Mouse (Mus musculus): ENCODE measurements around the gene Susd3.

The Susd3 gene

GRCm38 (mm10) chr13:49246011-49246410, 2.5 kb downstream of the Susd3 start:
- no peak for DNase-seq

- no peak for DNase-seq
Observed at GRCm38 (mm10) chr13:49245251-49245650, 3.3 kb downstream of the Susd3 start.

- DNase-seq: no peak
Observed at GRCm38 (mm10) chr13:49243492-49243891, 5.0 kb downstream of the Susd3 start.

GRCm38 (mm10) chr13:49242321-49243065, 6.0 kb downstream of the Susd3 start:
- DNase-seq: peak; percentile 54

- DNase-seq: no peak
Observed at GRCm38 (mm10) chr13:49238737-49239136, 9.8 kb downstream of the Susd3 start.

- DNase-seq: no peak
Observed at GRCm38 (mm10) chr13:49237617-49238016, 10.9 kb downstream of the Susd3 start.

GRCm38 (mm10) chr13:49234711-49235110, 13.8 kb downstream of the Susd3 start:
- DNase-seq: no peak

GRCm38 (mm10) chr13:49233792-49234572, 14.5 kb downstream of the Susd3 start:
- no peak for DNase-seq

- no peak for DNase-seq
Observed at GRCm38 (mm10) chr13:49225633-49226032, 22.9 kb downstream of the Susd3 start.

GRCm38 (mm10) chr13:49225159-49225558, 23.3 kb downstream of the Susd3 start:
- DNase-seq: no peak

GRCm38 (mm10) chr13:49224729-49225128, 23.8 kb downstream of the Susd3 start:
- DNase-seq: no peak

- DNase-seq: no peak
Observed at GRCm38 (mm10) chr13:49224314-49224713, 24.2 kb downstream of the Susd3 start.

GRCm38 (mm10) chr13:49220912-49221311, 27.6 kb downstream of the Susd3 start:
- no peak for DNase-seq

- no peak for DNase-seq
Observed at GRCm38 (mm10) chr13:49219367-49219766, 29.1 kb downstream of the Susd3 start.

- no peak for DNase-seq
Observed at GRCm38 (mm10) chr13:49218651-49219050, 29.9 kb downstream of the Susd3 start.

- no peak for DNase-seq
Observed at GRCm38 (mm10) chr13:49216808-49217561, 31.5 kb downstream of the Susd3 start.

GRCm38 (mm10) chr13:49216220-49216552, 32.3 kb downstream of the Susd3 start:
- DNase-seq: no peak

- peak; percentile 99 for DNase-seq
Observed at GRCm38 (mm10) chr13:49215504-49216219, 32.8 kb downstream of the Susd3 start, which contains the start of gene Card19. Card19 (minus strand) TSS chr13:49216037.

- no peak for DNase-seq
Observed at GRCm38 (mm10) chr13:49215128-49215503, 33.4 kb downstream of the Susd3 start.

GRCm38 (mm10) chr13:49214454-49214853, 34.1 kb downstream of the Susd3 start:
- DNase-seq: no peak

GRCm38 (mm10) chr13:49213531-49213932, 35.0 kb downstream of the Susd3 start:
- peak; percentile 57 for DNase-seq

GRCm38 (mm10) chr13:49212711-49213500, 35.6 kb downstream of the Susd3 start:
- DNase-seq: no peak
